Mouse (Mus musculus): ENCODE results near the gene Olfml3. TPM values are rescaled to one million over a fixed set of nuclear protein-coding genes. Genes with fewer than 3 reads are reported as not detected.
A peak's percentile ranks its signal among the peaks of the same experiment; 100 is the strongest.

The Olfml3 gene
- polyA plus RNA-seq, 1 experiment, result 15.3 TPM

GRCm38 (mm10) chr3:103689043-103689442 is 48.8 kb downstream of the Olfml3 start:
- Histone ChIP-seq H3ac (ENCODE audit: control insufficient read depth, insufficient read length) (no peak overlapping the region), H3K36me3 (ENCODE audit: control insufficient read depth, insufficient read depth) (no peaks in the 10 kb centered on the region)

GRCm38 (mm10) chr3:103683966-103684319 is 53.9 kb downstream of the Olfml3 start:
- Histone ChIP-seq H3K4me3 (peak overlapping the region; percentile 11), H3K27me3 (ENCODE audit: control insufficient read depth, insufficient read depth, insufficient read length) (no peaks in the 10 kb centered on the region), H3K36me3 (ENCODE audit: control insufficient read depth, insufficient read depth) (no peaks in the 10 kb centered on the region), H3ac (ENCODE audit: control insufficient read depth, insufficient read length) (no peak overlapping the region), H3K4me2 (ENCODE audit: low read depth) (peak overlapping the region; percentile 89), H3K79me2 (ENCODE audit: control insufficient read depth, insufficient read depth) (no peaks in the 10 kb centered on the region)
- TF ChIP-seq REST (IDR thresholded peaks at IDR 0.05; ENCODE audit: insufficient read depth, insufficient read length) (no peak), USF1 (IDR thresholded peaks at IDR 0.05; ENCODE audit: low read depth) (no peak), SRF (IDR thresholded peaks at IDR 0.05; ENCODE audit: control insufficient read depth, insufficient read length, low read depth) (no peak), E2F4 (IDR thresholded peaks at IDR 0.05; ENCODE audit: insufficient read depth) (no peak), MYOD1 (IDR thresholded peaks at IDR 0.05; ENCODE audit: control insufficient read depth in 1 of 3, insufficient read length in 2 of 3, low read depth in 2 of 3) (peak in 2 of 3 experiments; percentile 36 to 60), MYOG (IDR thresholded peaks at IDR 0.05; ENCODE audit: control insufficient read depth in 1 of 3, insufficient read depth in 1 of 3, insufficient read length in 2 of 3, low read depth in 2 of 3) (no peak)

More at GRCm38 (mm10) chr3:103689043-103689442, 48.8 kb downstream of the Olfml3 start:
- Histone ChIP-seq H3K4me2 (ENCODE audit: low read depth) (no peak overlapping the region), H3K4me3 (no peak overlapping the region), H3K27me3 (ENCODE audit: control insufficient read depth, insufficient read depth, insufficient read length) (no peaks in the 10 kb centered on the region), H3K79me2 (ENCODE audit: control insufficient read depth, insufficient read depth) (no peaks in the 10 kb centered on the region)
- no peak for TF ChIP-seq TCF3 (IDR thresholded peaks at IDR 0.05; ENCODE audit: insufficient read length, low read depth)
- no peak for TF ChIP-seq MAX (IDR thresholded peaks at IDR 0.05; ENCODE audit: low read depth)
- no peak for TF ChIP-seq E2F4 (IDR thresholded peaks at IDR 0.05; ENCODE audit: insufficient read depth)
- no peak for TF ChIP-seq MYOG (IDR thresholded peaks at IDR 0.05; ENCODE audit: control insufficient read depth in 1 of 3, insufficient read depth in 1 of 3, insufficient read length in 2 of 3, low read depth in 2 of 3)
- no peak for TF ChIP-seq MYOD1 (IDR thresholded peaks at IDR 0.05; ENCODE audit: control insufficient read depth in 1 of 3, insufficient read length in 2 of 3, low read depth in 2 of 3)
- no peak for TF ChIP-seq POLR2AphosphoS2 (IDR thresholded peaks at IDR 0.05; ENCODE audit: insufficient read length, low read depth)
- TF ChIP-seq REST (IDR thresholded peaks at IDR 0.05; ENCODE audit: insufficient read depth, insufficient read length), result no peak
- TF ChIP-seq USF1 (IDR thresholded peaks at IDR 0.05; ENCODE audit: low read depth), result no peak
- no peak for TF ChIP-seq CEBPB (IDR thresholded peaks at IDR 0.05; ENCODE audit: insufficient read depth, poor library complexity, severe bottlenecking)
- TF ChIP-seq TCF12 (IDR thresholded peaks at IDR 0.05; ENCODE audit: insufficient read depth, poor library complexity, severe bottlenecking), result no peak
- no peak for TF ChIP-seq POLR2A (IDR thresholded peaks at IDR 0.05; ENCODE audit: insufficient read length, low read depth)
- TF ChIP-seq SRF (IDR thresholded peaks at IDR 0.05; ENCODE audit: control insufficient read depth, insufficient read length, low read depth), result no peak

- no peak overlapping the region for H3ac ChIP-seq (ENCODE audit: control insufficient read depth, insufficient read length)
- no peaks in the 10 kb centered on the region for H3K79me2 ChIP-seq (ENCODE audit: control insufficient read depth, insufficient read depth)
- TF ChIP-seq REST (IDR thresholded peaks at IDR 0.05; ENCODE audit: insufficient read depth, insufficient read length) (no peak), TCF3 (IDR thresholded peaks at IDR 0.05; ENCODE audit: insufficient read length, low read depth) (no peak), SRF (IDR thresholded peaks at IDR 0.05; ENCODE audit: control insufficient read depth, insufficient read length, low read depth) (no peak), MYOD1 (IDR thresholded peaks at IDR 0.05; ENCODE audit: control insufficient read depth in 1 of 3, insufficient read length in 2 of 3, low read depth in 2 of 3) (peak in 2 of 3 experiments; percentile 76 to 88), E2F4 (IDR thresholded peaks at IDR 0.05; ENCODE audit: insufficient read depth) (no peak), POLR2A (IDR thresholded peaks at IDR 0.05; ENCODE audit: insufficient read length, low read depth) (no peak), USF1 (IDR thresholded peaks at IDR 0.05; ENCODE audit: low read depth) (no peak), MYOG (IDR thresholded peaks at IDR 0.05; ENCODE audit: control insufficient read depth in 1 of 3, insufficient read depth in 1 of 3, insufficient read length in 2 of 3, low read depth in 2 of 3) (peak in 2 of 3 experiments; percentile 76 to 79), MAX (IDR thresholded peaks at IDR 0.05; ENCODE audit: low read depth) (no peak), POLR2AphosphoS2 (IDR thresholded peaks at IDR 0.05; ENCODE audit: insufficient read length, low read depth) (no peak)
- H3K36me3 ChIP-seq (ENCODE audit: control insufficient read depth, insufficient read depth), result no peaks in the 10 kb centered on the region
- H3K4me2 ChIP-seq (ENCODE audit: low read depth), result peak overlapping the region; percentile 89
- peak overlapping the region; percentile 11 for H3K4me3 ChIP-seq
- no peaks in the 10 kb centered on the region for H3K27me3 ChIP-seq (ENCODE audit: control insufficient read depth, insufficient read depth, insufficient read length)
Measured at GRCm38 (mm10) chr3:103683234-103683965, 54.4 kb downstream of the Olfml3 start.

- TF ChIP-seq TCF12 (IDR thresholded peaks at IDR 0.05; ENCODE audit: insufficient read depth, poor library complexity, severe bottlenecking), result no peak
- TF ChIP-seq E2F4 (IDR thresholded peaks at IDR 0.05; ENCODE audit: insufficient read depth), result no peak
- TF ChIP-seq MYOD1 (IDR thresholded peaks at IDR 0.05; ENCODE audit: control insufficient read depth in 1 of 3, insufficient read length in 2 of 3, low read depth in 2 of 3), result no peak
- TF ChIP-seq CEBPB (IDR thresholded peaks at IDR 0.05; ENCODE audit: insufficient read depth, poor library complexity, severe bottlenecking), result no peak
- no peak for TF ChIP-seq POLR2AphosphoS2 (IDR thresholded peaks at IDR 0.05; ENCODE audit: insufficient read length, low read depth)
- TF ChIP-seq USF1 (IDR thresholded peaks at IDR 0.05; ENCODE audit: low read depth), result no peak
- no peak for TF ChIP-seq TCF3 (IDR thresholded peaks at IDR 0.05; ENCODE audit: insufficient read length, low read depth)
- no peak for TF ChIP-seq POLR2A (IDR thresholded peaks at IDR 0.05; ENCODE audit: insufficient read length, low read depth)
- TF ChIP-seq MYOG (IDR thresholded peaks at IDR 0.05; ENCODE audit: control insufficient read depth in 1 of 3, insufficient read depth in 1 of 3, insufficient read length in 2 of 3, low read depth in 2 of 3), result no peak
- no peak for TF ChIP-seq SRF (IDR thresholded peaks at IDR 0.05; ENCODE audit: control insufficient read depth, insufficient read length, low read depth)
- TF ChIP-seq MAX (IDR thresholded peaks at IDR 0.05; ENCODE audit: low read depth), result no peak
- no peak for TF ChIP-seq REST (IDR thresholded peaks at IDR 0.05; ENCODE audit: insufficient read depth, insufficient read length)
- H3K4me2 ChIP-seq (ENCODE audit: low read depth), result peak overlapping the region; percentile 3
- no peaks in the 10 kb centered on the region for H3K79me2 ChIP-seq (ENCODE audit: control insufficient read depth, insufficient read depth)
Measured at GRCm38 (mm10) chr3:103682473-103682872, 55.3 kb downstream of the Olfml3 start.

More at GRCm38 (mm10) chr3:103682473-103682872, 55.3 kb downstream of the Olfml3 start:
- no peaks in the 10 kb centered on the region for H3K27me3 ChIP-seq (ENCODE audit: control insufficient read depth, insufficient read depth, insufficient read length)
- H3K4me3 ChIP-seq, result no peak overlapping the region
- H3K36me3 ChIP-seq (ENCODE audit: control insufficient read depth, insufficient read depth), result no peaks in the 10 kb centered on the region
- H3ac ChIP-seq (ENCODE audit: control insufficient read depth, insufficient read length), result no peak overlapping the region
